Mouse (Mus musculus): ENCODE results near the gene Ddx3x.
"Not testable (repeated sequence)": the region's sequence is repeated elsewhere in the genome, so short reads cannot be mapped to it uniquely, and the experiment has no call there.

Gene Ddx3x

DNA sequence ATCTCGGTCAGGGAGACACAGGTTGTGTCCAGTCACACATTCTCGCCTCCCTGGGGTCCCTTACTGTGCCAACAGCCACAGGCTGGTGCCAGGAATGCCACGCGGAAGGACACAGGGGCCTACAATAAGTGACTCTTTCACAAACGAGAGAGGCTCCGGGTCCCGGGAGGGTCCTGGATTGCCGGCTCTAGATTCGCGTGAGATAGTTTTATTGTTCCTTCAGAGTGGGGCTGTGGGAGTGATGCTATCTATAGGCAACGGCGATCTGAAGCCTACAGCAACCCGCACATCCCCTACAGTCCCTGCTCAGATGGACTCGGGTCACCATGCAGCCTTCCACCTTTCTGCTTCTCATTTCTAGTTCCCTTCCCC is 747 bp upstream of the Ddx3x start:
- DNase-seq (ENCODE audit: extremely low read depth, insufficient read length, low spot score) = no peak

DNA sequence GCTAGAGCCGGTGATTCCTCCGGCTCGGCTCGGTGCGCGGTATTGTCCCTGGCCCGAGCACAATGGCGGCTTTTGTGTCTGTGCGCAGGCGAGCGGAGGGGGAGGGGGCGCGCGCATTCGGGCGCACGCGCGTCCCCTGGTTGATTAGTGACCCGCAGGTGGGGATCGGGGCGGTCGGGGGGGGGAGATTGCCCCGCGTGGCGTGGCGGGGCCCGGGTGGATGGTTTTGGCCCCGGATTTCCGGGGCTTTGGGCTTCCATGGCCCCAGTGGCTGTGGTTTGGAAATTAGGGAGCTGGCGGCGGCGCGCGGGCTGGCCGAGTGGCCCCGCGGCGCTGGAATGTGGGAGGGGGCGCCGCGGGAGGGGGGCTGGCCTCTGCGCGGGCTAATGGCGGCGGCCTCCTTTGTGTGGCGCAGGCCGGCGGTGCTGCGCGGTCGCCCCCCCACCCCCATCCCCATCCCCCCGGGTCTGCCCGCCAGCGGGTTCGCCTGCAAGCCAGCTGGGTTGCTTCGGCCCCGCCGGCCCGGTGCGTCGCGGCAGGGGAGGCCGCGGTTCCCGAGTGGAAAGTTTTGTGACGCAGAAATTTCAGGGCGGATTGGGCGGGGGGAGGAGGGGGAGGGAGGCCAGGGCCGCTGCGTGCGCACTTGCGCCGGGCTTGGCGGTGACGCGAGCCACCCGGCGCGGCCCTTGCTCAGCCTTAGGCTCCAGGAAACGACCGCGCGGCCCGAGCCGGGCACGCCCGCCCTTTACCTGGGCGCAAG is 739 bp downstream of the Ddx3x start:
- peak; percentile 84 for DNase-seq (ENCODE audit: extremely low read depth, insufficient read length, low spot score)

DNA sequence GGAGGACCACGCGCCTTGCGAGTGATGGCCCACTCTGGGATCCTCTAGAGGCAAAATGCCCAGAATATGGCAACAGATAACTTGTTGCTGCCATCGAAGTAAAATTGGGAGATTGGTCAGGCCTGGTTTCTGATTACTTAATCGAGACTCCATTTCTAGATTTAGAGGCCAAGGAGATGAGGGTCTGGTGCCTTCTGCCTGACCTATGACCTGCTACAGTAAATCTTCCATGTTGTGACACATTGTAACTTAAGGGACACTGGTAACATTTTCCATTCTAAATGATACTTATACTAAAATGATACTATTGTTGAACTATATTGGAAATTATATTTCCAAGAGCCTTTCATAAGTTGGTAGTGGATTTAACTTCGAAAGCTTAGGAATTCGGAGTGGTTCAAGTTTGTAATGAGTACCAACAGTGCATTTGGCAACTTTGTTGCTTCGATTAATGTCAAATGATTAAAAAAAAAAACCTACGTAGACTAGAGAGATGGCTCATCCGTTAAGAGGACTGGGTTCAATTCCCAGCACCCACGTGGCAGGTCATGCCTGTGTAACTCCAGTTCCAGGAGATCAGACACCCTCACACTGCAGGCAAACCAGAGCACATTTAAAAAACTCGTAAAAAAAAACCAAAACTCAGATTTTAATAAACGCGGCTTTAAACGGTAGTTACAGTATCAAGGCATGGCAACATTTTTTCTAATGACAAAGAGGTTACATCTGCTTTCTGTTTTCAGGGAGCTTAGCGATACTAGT is 1.5 kb downstream of the Ddx3x start:
- DNase-seq (ENCODE audit: extremely low read depth, insufficient read length, low spot score) = no peak

DNA sequence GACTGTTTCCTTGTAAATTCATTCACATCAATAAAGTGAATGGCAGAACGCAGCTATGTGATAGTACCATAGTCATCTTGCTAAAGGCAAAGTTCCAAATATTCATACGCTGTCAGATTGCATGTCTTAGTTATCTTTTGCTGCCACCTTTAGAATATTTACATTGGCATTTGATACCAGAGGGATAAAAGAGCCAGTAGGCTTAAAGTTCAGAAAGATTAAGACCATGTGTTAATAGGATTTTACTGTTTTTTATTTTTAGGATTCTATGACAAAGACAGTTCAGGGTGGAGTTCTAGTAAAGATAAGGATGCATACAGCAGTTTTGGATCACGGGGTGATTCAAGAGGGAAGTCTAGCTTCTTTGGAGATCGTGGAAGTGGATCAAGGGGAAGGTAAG is 5.0 kb downstream of the Ddx3x start:
- no peak for DNase-seq (ENCODE audit: extremely low read depth, insufficient read length, low spot score)

DNA sequence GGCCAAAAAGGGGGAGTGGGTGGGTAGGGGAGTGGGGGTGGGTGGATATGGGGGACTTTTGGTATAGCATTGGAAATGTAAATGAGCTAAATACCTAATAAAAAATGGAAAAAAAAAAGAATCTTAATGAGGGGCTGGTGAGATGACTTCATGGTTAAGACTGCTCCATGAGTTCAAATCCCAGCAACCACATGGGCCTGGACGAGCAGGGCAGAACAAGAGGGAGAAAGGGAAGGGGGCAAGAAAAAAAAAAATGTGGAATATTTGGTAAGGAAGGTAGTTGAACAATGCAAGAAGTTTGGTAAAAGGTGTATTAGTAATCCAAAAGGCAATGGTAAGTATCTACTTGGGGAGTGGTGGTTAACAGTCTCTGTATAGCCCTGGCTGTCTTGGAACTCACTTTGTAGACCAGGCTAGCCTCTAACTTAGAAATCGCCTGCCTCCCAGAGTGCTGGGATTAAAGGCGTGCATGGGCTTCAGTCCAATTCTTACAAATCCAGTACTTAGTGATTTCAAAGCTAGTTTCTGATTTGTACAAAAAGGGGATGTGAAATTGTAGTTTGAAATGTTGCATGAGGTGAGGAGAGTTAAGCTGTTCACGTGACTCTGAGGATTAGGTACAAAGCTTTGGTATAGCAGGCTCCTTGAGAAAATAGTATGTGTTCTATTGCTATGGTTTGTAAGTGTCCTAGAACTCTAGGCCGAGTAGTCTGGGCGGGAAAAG is 13.9 kb downstream of the Ddx3x start:
- DNase-seq (ENCODE audit: extremely low read depth, insufficient read length, low spot score) = peak; percentile 10

DNA sequence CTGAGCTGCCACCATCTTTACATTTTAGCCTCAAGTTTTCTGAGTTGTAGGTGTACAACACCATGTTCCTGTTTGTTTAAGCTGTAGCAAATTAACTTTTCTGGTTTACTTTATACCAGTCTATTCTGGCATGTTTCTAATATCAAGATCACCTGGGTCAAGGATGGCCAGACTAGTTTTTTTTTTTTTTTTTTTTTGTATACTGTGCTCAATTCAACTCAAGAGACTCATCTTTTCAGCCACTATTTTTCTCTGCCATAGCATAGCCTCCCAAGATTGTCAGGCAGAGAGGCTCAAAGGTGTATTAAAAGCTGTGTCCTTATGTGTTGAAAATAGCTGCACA is 14.4 kb downstream of the Ddx3x start:
- no peak for DNase-seq (ENCODE audit: extremely low read depth, insufficient read length, low spot score)

DNA sequence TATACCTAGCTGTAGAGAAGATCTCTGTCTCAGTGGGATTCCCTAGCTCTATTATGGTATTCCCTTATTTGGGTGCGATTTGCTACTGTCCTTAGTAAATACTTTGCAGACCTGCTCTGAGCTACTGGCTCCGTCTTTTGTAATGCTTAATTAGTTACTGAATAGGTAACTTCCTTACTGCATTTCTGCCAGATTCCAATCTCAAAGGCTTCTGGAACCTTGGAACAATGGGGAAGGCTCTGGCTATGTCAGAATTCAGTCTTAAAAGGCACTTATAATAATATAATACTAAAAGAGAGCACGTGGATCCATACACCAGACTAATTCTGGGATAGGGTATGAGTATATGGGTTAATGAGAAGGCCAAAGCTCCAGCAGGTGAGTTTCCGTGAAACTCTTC is 15.5 kb downstream of the Ddx3x start:
- DNase-seq (ENCODE audit: extremely low read depth, insufficient read length, low spot score) = not testable (repeated sequence)

DNA sequence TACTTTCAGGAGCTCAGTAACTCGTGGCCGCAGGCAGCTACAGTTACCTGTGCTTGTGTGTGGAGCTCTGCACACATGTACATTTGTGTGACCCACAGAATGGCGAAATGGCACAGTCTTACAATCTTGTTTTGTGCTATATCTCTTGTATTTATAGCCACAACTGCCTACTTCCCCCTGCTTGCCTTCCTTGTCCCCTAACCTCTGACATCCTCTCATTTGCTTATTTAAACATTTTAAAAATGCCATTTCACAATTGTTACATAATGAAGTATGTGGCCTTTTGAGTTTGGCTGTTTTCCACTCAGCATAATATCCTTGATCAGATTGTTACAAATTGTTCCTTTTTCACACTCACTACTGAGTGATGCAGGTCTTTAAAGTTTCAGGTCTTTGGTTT is 25.4 kb downstream of the Ddx3x start:
- no peak for DNase-seq (ENCODE audit: extremely low read depth, insufficient read length, low spot score)

DNA sequence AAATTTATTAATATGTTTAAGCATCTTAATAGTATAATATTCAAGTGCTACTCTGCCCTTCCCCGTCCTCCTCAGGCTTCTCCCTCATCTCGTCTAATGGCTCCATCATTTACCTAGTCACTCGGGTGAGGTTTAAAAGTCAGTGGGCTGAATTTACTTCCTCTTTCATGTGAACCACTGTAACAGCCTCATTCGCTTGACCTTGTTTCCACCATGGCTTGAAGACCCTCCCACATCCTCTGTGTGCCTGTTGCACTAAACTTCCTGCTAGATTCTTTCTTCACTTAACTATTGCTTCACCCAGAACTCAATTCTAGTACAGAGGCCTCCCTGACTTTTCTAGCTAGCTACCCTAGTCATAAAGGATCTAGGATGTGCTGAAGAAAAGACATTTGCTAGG is 30.6 kb downstream of the Ddx3x start:
- DNase-seq (ENCODE audit: extremely low read depth, insufficient read length, low spot score) = no peak

DNA sequence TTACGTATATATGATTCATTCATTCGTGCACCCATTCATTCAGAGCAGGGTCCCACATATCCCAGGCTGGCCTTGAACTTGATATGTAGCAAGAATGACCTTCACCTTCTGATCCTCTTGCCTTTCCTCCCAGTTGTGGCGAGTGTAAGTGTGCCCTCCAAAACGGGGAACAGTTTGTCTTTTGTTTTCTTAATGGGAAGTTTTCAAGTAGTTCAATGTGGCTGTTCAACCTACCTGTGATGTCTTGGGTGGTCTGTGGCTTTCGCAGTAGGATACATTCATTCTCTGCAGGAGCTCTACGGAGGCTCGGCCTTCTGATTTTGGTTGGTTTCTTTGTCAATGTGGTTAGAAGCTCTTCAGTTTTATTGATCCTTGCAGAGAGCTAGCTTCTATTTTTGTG is 48.8 kb downstream of the Ddx3x start:
- no peak for DNase-seq (ENCODE audit: extremely low read depth, insufficient read length, low spot score)

All from 3134 (cell line).